Mouse (Mus musculus): ENCODE measurements at regions not wholly inside any gene's neighbourhood (a gene's known extent, or its start where the extent isn't known, plus 50 kb on each side); places are given as distances from the start of the nearest gene placed in this dataset.

GRCm38 (mm10) chr3:115787360-115787759, 72.5 kb upstream of the S1pr1 start:
- no peaks in the 10 kb centered on the region for H3K27me3 ChIP-seq (ENCODE audit: control insufficient read depth, insufficient read depth, low read length)
- H3K4me2 ChIP-seq (ENCODE audit: low read depth, low read length) = no peak overlapping the region
- H3K9ac ChIP-seq (ENCODE audit: low read length) = no peak overlapping the region

DNA sequence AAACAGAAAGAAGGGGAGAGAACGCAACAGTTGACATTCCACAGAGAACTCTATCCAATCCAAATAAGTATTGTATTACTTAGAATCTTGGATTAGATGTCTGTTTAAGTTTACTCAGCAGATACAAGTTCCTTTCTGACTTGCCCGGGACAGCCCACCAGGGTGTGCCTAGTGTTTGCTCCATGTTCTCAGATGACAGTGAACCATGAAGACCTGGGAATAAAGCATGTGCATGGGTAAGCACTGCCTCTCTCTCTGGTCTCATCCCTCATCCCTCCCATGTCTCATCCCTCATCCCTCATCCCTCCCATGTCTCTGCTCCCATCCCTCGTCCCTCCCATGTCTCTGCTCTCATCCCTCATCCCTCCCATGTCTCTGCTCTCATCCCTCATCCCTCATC, 73.7 kb upstream of the S1pr1 start:
- WGBS = 43% methylated on average over 3 of the region's 3 CpGs
- no peaks in the 10 kb centered on the region for H3K36me3 ChIP-seq (ENCODE audit: control insufficient read depth, insufficient read depth, low read length)
- ATAC-seq (ENCODE audit: insufficient read depth, low FRiP score) = no peak

More at GRCm38 (mm10) chr3:115787360-115787759, 72.5 kb upstream of the S1pr1 start:
- no peak for ATAC-seq (ENCODE audit: insufficient read depth, low FRiP score)
- no peak overlapping the region for H3K27ac ChIP-seq (ENCODE audit: low read length)
- H3K36me3 ChIP-seq (ENCODE audit: control insufficient read depth, insufficient read depth, low read length) = no peaks in the 10 kb centered on the region
- no peaks in the 10 kb centered on the region for H3K9me3 ChIP-seq (replicated peaks; ENCODE audit: control insufficient read depth, low read length)
- no peak overlapping the region for H3K4me3 ChIP-seq (replicated peaks; ENCODE audit: low read length)
- 68% methylated on average over 1 of the region's 1 CpGs for whole genome bisulfite sequencing
- H3K4me1 ChIP-seq (ENCODE audit: control insufficient read depth, insufficient read depth, low read length) = no peaks in the 10 kb centered on the region

DNA sequence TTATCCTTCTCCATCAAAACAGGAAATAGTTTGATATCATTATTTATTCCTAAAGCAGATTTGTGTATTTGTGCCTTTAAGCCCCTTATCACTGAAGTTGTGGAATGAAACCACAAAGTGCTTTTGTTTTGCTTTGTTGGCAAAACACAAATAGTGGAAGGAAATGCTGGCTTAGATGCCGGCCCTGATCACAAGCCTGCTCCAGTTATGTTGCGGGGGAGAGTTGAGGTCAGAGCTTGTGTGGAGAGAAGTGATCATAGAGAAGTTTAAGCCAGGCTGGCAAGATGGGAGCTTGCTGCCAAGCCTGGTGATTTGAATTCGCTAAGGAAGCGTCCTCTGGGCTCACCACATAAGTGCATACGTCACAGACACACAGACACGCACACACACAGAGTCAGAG, 74.2 kb upstream of the S1pr1 start:
- Histone ChIP-seq H3K4me2 (ENCODE audit: low read depth, low read length) (no peak overlapping the region), H3K27me3 (ENCODE audit: control insufficient read depth, insufficient read depth, low read length) (no peaks in the 10 kb centered on the region), H3K9ac (ENCODE audit: low read length) (no peak overlapping the region), H3K27ac (ENCODE audit: low read length) (no peak overlapping the region), H3K36me3 (ENCODE audit: control insufficient read depth, insufficient read depth, low read length) (no peaks in the 10 kb centered on the region), H3K4me3 (replicated peaks; ENCODE audit: low read length) (no peak overlapping the region), H3K9me3 (replicated peaks; ENCODE audit: control insufficient read depth, low read length) (no peaks in the 10 kb centered on the region), H3K4me1 (ENCODE audit: control insufficient read depth, insufficient read depth, low read length) (no peaks in the 10 kb centered on the region)
- ATAC-seq (ENCODE audit: insufficient read depth, low FRiP score) = no peak
- whole genome bisulfite sequencing = 70% methylated on average over 6 of the region's 6 CpGs

More for the DNA sequence above, 73.7 kb upstream of the S1pr1 start:
- H3K4me3 ChIP-seq (replicated peaks; ENCODE audit: low read length) = no peak overlapping the region
- no peak overlapping the region for H3K4me2 ChIP-seq (ENCODE audit: low read depth, low read length)
- H3K27ac ChIP-seq (ENCODE audit: low read length) = no peak overlapping the region
- H3K4me1 ChIP-seq (ENCODE audit: control insufficient read depth, insufficient read depth, low read length) = no peaks in the 10 kb centered on the region
- H3K9ac ChIP-seq (ENCODE audit: low read length) = no peak overlapping the region
- H3K27me3 ChIP-seq (ENCODE audit: control insufficient read depth, insufficient read depth, low read length) = no peaks in the 10 kb centered on the region
- H3K9me3 ChIP-seq (replicated peaks; ENCODE audit: control insufficient read depth, low read length) = no peaks in the 10 kb centered on the region

- no peaks in the 10 kb centered on the region for H3K9me3 ChIP-seq (replicated peaks; ENCODE audit: control insufficient read depth, low read length)
- no peak for ATAC-seq (ENCODE audit: insufficient read depth, low FRiP score)
Observed at GRCm38 (mm10) chr3:115792606-115793005, 77.7 kb upstream of the S1pr1 start.

DNA sequence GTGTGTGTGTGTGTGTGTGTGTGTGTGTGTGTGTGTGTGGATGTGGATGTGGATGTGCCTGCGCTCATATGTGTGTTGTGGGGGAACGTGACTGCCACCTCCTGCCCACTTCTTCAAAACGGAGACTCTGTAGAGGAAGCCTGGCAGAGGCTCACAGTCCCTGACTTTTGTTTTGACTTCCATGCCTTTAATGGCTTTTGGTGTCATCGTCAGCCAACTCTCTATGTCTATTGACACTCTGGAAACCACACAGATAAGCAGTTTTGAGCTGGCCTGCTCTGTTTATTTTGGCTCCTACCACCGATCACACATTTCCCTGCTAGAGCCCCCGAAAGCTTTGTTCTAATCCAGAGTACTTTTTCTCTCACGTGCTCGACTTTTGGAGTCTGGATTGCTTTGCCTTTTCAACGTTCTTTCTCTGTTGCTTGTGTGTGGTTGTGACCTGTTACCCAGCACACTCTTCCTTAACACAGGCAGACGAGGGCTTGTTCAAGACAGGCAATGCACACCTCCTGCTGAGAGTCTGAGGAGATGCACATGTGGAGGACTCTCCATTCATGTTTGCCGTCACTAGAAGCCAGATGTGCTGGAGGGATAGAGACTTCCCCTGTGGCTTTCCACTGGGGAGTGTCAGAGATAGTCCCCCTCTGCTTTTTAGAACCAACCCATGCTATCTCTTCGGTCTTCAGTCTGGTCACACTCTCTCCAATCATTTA, 78.6 kb upstream of the S1pr1 start:
- H3K36me3 ChIP-seq (ENCODE audit: control insufficient read depth, insufficient read depth, low read length) = no peaks in the 10 kb centered on the region
- H3K4me3 ChIP-seq (replicated peaks; ENCODE audit: low read length) = 0 out of 2 replicates have a peak overlapping the region, but pooled peaks have one; percentile 7
- H3K9me3 ChIP-seq (replicated peaks; ENCODE audit: control insufficient read depth, low read length) = no peaks in the 10 kb centered on the region
- 20% methylated on average over 12 of the region's 12 CpGs for WGBS
- no peaks in the 10 kb centered on the region for H3K4me1 ChIP-seq (ENCODE audit: control insufficient read depth, insufficient read depth, low read length)
- H3K27ac ChIP-seq (ENCODE audit: low read length) = no peak overlapping the region
- H3K27me3 ChIP-seq (ENCODE audit: control insufficient read depth, insufficient read depth, low read length) = no peaks in the 10 kb centered on the region
- H3K9ac ChIP-seq (ENCODE audit: low read length) = 0 out of 2 replicates have a peak overlapping the region, but pooled peaks have one; percentile 28
- peak overlapping the region; percentile 37 for H3K4me2 ChIP-seq (ENCODE audit: low read depth, low read length)
- peak; percentile 33; the same call in 1 of the 2 replicates for ATAC-seq (ENCODE audit: insufficient read depth, low FRiP score)

More at GRCm38 (mm10) chr3:115792606-115793005, 77.7 kb upstream of the S1pr1 start:
- 44% methylated on average over 4 of the region's 4 CpGs for WGBS
- Histone ChIP-seq H3K4me1 (ENCODE audit: control insufficient read depth, insufficient read depth, low read length) (no peaks in the 10 kb centered on the region), H3K9ac (ENCODE audit: low read length) (no peak overlapping the region), H3K4me3 (replicated peaks; ENCODE audit: low read length) (no peak overlapping the region), H3K4me2 (ENCODE audit: low read depth, low read length) (no peak overlapping the region), H3K27me3 (ENCODE audit: control insufficient read depth, insufficient read depth, low read length) (no peaks in the 10 kb centered on the region), H3K36me3 (ENCODE audit: control insufficient read depth, insufficient read depth, low read length) (no peaks in the 10 kb centered on the region), H3K27ac (ENCODE audit: low read length) (no peak overlapping the region)

DNA sequence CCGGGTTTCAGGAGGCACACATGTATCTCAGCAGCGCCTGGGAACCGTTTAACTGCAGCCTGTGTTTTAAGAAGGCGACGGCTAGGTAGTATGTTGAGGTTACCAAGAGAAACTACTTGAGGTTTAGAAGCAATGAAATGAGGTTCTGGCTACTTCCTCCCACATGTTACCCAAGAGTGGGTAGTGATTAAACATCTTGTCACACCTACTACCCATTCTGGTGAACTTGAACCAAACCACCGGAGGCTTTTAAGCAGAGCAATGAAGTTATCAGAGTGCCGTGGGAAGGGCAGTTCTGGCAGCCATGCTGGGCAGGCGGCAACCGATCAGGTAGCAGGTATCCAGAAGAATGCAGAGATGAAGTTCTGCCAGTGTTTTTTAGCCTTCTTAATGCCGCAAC, 84.5 kb upstream of the S1pr1 start:
- Histone ChIP-seq H3K4me1 (ENCODE audit: control insufficient read depth, insufficient read depth, low read length) (no peaks in the 10 kb centered on the region; the same call in 1 of the 2 replicates), H3K4me3 (replicated peaks; ENCODE audit: low read length) (no peak overlapping the region), H3K9me3 (replicated peaks; ENCODE audit: control insufficient read depth, low read length) (no peaks in the 10 kb centered on the region), H3K27me3 (ENCODE audit: control insufficient read depth, insufficient read depth, low read length) (no peaks in the 10 kb centered on the region), H3K27ac (ENCODE audit: low read length) (no peak overlapping the region), H3K9ac (ENCODE audit: low read length) (no peak overlapping the region), H3K4me2 (ENCODE audit: low read depth, low read length) (no peak overlapping the region), H3K36me3 (ENCODE audit: control insufficient read depth, insufficient read depth, low read length) (no peaks in the 10 kb centered on the region)
- ATAC-seq (ENCODE audit: insufficient read depth, low FRiP score) = no peak
- WGBS = 80% methylated on average over 10 of the region's 10 CpGs

- no peaks in the 10 kb centered on the region for H3K27me3 ChIP-seq (ENCODE audit: control insufficient read depth, insufficient read depth, low read length)
- H3K27ac ChIP-seq (ENCODE audit: low read length) = no peak overlapping the region
- H3K9ac ChIP-seq (ENCODE audit: low read length) = no peak overlapping the region
- no peak overlapping the region for H3K4me2 ChIP-seq (ENCODE audit: low read depth, low read length)
- no peak overlapping the region for H3K4me3 ChIP-seq (replicated peaks; ENCODE audit: low read length)
- no peaks in the 10 kb centered on the region for H3K36me3 ChIP-seq (ENCODE audit: control insufficient read depth, insufficient read depth, low read length)
- H3K9me3 ChIP-seq (replicated peaks; ENCODE audit: control insufficient read depth, low read length) = no peaks in the 10 kb centered on the region
- WGBS = 51% methylated on average over 2 of the region's 2 CpGs
- no peaks in the 10 kb centered on the region; the same call in 1 of the 2 replicates for H3K4me1 ChIP-seq (ENCODE audit: control insufficient read depth, insufficient read depth, low read length)
- no peak for ATAC-seq (ENCODE audit: insufficient read depth, low FRiP score)
Observed at GRCm38 (mm10) chr3:115799981-115800380, 85.1 kb upstream of the S1pr1 start.

DNA sequence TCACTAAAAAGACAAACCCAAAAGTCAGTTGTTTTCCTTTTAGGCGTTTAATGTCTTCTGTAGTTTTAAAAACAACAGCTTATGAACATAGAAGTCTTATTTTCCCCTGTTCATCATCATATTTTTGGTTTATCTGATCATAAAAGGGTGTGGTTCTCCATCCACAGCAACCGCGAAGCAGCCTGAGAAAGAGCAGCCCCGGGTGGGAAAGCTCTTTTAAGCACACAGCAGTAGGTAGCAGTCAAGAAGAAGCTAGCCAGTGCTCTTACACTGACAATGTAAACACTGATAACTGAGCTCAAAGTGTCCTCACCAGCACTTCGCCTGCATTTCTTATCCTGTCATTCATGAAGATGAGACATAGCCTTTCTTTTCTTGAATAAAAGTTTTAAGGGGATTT, 86.0 kb upstream of the S1pr1 start:
- no peaks in the 10 kb centered on the region for H3K9me3 ChIP-seq (replicated peaks; ENCODE audit: control insufficient read depth, low read length)
- no peak overlapping the region for H3K9ac ChIP-seq (ENCODE audit: low read length)
- no peaks in the 10 kb centered on the region; the same call in 1 of the 2 replicates for H3K4me1 ChIP-seq (ENCODE audit: control insufficient read depth, insufficient read depth, low read length)
- no peak overlapping the region for H3K27ac ChIP-seq (ENCODE audit: low read length)
- H3K36me3 ChIP-seq (ENCODE audit: control insufficient read depth, insufficient read depth, low read length) = no peaks in the 10 kb centered on the region
- no peak for ATAC-seq (ENCODE audit: insufficient read depth, low FRiP score)
- WGBS = 26% methylated on average over 5 of the region's 5 CpGs
- H3K4me2 ChIP-seq (ENCODE audit: low read depth, low read length) = no peak overlapping the region
- H3K4me3 ChIP-seq (replicated peaks; ENCODE audit: low read length) = no peak overlapping the region
- H3K27me3 ChIP-seq (ENCODE audit: control insufficient read depth, insufficient read depth, low read length) = no peaks in the 10 kb centered on the region

DNA sequence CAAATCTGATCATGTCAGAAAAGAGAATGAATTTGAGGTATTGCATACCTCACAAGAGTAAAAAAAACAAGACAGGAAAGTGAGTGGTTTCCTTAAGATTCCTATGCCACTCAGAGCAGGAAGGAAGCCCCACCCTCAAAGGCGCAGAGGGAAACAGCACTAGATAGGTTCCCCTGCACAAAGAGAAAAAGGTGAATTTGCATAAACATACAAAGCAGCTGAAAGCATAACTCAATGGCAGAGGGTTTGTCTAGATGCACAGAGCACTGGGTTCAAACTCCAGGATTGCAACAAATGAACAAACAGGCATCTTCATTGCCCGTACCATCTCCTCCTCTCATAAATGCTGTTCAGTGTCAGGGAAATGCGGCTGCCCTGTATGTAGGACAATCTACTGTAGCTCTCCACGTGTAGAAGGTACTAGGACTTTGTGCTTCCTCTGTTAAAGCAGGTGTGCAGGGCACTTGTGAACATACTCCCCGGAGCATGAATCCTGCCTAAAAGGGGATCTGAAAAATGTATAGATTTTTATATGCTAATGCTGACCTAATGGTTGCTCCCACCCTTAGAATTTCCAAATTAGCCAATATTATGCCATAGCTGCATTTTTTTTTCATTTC, 85.9 kb upstream of the Dph5 start:
- H3K9ac ChIP-seq (ENCODE audit: low read length) = no peak overlapping the region
- H3K27ac ChIP-seq (ENCODE audit: low read length) = no peak overlapping the region
- no peaks in the 10 kb centered on the region for H3K9me3 ChIP-seq (replicated peaks; ENCODE audit: control insufficient read depth, low read length)
- H3K4me1 ChIP-seq (ENCODE audit: control insufficient read depth, insufficient read depth, low read length) = no peaks in the 10 kb centered on the region; the same call in 1 of the 2 replicates
- no peaks in the 10 kb centered on the region for H3K27me3 ChIP-seq (ENCODE audit: control insufficient read depth, insufficient read depth, low read length)
- no peak for ATAC-seq (ENCODE audit: insufficient read depth, low FRiP score)
- 76% methylated on average over 5 of the region's 5 CpGs for WGBS
- no peaks in the 10 kb centered on the region for H3K36me3 ChIP-seq (ENCODE audit: control insufficient read depth, insufficient read depth, low read length)
- H3K4me2 ChIP-seq (ENCODE audit: low read depth, low read length) = no peak overlapping the region
- H3K4me3 ChIP-seq (replicated peaks; ENCODE audit: low read length) = no peak overlapping the region

Measured in stomach, embryonic 16.5 days (tissue).